Mouse (Mus musculus): ENCODE measurements at regions not wholly inside any gene's neighbourhood (a gene's known extent, or its start where the extent isn't known, plus 50 kb on each side); places are given as distances from the start of the nearest gene placed in this dataset.

GRCm38 (mm10) chr17:31776949-31777607 is 78.5 kb downstream of the Sik1 start:
- peak; percentile 78 to 87 for DNase-seq

- DNase-seq = no peak
These were observed 77.9 kb downstream of the Sik1 start for GRCm38 (mm10) chr17:31777751-31778150.

DNA sequence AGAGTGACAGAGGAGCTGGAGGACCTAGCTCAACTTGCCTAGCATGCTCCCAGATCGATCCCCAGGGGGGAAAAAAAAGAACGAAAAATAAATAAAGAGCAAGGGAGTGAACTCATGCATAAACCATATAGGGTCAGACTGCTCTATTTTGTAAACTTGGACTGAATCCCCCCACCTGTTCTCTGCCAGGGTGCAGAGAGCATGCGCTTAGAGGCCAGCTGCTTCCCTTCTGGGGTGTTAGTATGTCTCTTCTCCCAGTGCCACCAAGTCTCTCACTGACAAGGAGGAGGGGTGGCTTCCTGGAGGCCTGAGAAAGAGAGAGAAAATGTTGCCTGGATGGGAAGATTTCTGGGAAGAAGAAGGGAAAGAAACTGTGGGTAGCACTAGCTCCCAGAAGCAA is 76.1 kb downstream of the Sik1 start:
- no peak for DNase-seq

DNA sequence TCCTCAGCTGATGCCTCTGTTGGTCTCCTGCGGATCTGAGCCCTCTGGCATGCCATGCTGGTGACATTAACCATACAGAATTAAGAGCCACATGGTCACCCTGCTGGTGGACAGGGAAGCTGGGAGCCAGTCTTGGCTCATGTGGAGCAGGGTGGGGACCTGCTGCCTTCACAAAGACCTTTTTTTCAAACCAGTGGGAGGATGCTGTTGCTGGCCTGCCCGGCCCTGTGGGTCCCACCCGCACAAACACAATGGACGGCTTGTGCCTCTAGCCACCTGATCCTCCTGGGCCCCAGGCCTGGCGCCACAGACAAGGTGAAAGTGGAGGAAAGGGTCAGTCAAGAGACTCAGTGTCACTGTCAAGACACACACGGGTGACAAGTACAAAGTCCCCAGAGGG is 73.4 kb downstream of the Sik1 start:
- DNase-seq = no peak

- DNase-seq = no peak
These were observed 72.5 kb downstream of the Sik1 start for GRCm38 (mm10) chr17:31783071-31783470.

DNA sequence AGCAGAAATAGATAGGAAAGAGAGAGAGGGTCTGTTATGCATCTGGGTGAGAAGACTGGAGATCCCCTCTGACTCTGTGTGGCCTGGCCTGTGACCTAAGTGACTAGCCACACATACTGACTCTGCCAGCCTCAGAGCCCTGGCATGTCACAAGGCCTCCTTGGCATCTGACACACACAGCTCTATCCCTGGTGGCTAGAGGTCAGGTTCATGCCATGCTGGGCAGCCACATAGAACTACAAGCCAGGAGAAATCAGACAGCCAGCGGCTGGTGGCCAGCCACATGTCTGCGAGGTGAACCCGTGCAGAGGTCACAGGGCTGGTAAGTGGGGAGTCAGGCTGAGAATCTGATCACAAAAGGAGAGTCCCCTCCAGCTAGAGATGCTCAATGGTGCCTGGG is 67.3 kb downstream of the Sik1 start:
- peak; percentile 11 to 28 for DNase-seq

DNA sequence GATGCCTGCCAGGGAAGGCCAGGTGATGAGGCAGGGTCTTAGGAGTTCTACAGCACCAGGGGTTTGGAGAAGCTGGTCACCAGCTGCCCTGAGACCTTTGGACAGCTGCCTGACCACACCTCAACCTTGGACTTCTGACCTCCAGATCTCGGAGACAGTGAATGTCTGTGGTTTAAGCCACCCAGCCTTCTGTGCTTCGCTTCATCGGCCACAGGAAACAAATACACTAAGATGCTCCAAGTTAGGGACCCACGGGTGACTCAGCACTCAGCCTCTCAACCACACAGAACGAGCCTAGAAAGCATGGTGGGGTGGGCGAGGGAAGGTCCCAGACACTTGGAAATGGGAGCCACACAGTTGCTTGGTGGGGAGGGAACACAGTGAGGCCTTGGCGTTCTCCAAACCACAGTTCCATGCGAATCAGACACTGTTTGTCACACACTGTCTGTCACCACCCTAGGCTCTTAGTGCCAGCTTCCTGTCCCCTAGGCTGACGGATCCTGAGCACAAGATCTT is 66.5 kb downstream of the Sik1 start:
- peak; percentile 18 to 30 for DNase-seq

DNA sequence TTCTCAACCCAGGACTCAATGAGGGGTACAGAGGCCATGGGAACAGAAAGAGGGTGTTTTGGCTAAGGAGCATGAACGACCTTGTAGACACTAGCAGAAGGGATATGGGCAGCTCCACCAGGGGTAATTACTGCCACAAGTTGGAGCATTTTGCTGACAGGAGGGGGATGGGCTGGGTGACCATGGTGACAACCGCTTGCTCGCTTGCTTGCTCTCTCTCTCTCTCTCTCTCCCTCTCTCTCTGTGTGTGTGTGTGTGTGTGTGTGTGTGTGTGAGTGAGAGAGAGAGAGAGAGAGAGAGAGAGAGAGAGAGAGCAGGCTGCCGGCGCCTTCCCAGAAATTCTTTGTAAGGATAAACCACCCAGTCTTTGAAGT is 65.7 kb downstream of the Sik1 start:
- peak; percentile 61 to 77 for DNase-seq

DNA sequence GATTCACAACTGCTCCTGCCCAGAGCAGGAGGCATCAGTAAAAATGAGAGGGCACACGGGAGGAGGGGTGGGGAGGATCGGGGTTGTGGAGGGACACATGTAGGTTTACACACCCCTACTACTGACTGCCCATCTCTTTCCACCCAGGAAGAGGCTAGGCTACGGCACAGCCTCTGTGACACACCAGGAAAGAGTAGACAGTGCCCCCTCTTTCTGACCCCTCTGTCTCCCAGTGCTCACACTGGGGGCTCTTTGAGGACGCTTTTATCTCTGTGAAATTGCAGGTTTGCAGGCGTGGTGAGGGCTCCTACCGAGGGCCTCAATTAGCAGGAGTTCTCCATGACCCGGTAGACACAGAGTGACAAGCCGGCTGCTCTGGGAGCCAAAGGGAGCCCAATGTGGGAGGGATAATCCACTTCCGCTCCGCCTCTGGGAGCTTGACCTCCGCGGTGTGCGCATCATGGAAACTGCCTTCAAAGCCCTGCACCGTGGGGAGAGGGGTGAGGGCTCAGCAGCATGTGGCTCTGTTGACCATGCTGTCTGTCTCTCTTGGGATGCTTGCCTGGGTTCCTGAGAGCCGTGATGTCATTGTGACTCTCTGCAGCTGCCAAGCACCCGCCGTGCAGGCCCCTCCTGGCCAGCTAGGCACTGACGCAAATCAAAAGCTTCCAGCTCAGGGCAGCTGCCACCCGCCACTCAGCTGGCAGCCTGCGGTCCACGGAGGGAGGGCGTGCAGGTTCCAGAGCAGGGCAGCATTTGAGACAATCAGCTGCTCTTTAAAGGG is 65.1 kb downstream of the Sik1 start:
- peak; percentile 64 to 77 for DNase-seq

- no peak for DNase-seq
These were observed 63.9 kb downstream of the Sik1 start for GRCm38 (mm10) chr17:31791656-31792055.

- DNase-seq = no peak
These were observed 62.6 kb downstream of the Sik1 start for GRCm38 (mm10) chr17:31793040-31793439.

DNA sequence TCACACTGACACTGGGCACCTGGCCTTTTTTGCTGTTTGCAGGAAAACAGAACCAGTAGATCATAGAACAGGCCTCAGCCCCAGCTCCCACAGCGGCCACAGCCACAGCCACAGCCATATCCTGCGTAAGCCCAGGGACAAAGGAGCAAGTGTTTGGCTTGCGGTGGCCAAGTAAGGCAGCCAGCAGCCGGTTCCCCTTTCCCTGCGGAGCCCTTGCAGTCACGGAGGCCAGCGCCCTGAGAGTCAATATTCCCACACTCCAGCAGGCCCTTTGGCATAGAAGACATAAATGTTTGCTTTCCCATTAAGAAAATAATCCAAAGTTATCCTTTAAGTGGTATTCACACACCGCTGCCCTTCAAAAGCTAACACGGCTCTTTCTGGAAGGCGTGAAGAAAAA is 62.1 kb downstream of the Sik1 start:
- DNase-seq = peak; percentile 50 to 67

GRCm38 (mm10) chr17:31793964-31794363 is 61.6 kb downstream of the Sik1 start:
- DNase-seq = no peak
